Mouse (Mus musculus) thymus, adult 2 months (tissue): ENCODE results near the gene Plp1.

Source experiments
- CTCF ChIP-seq: fragments of 200-500 bp; IDR thresholded peaks from 2 replicates; pipeline ENCODE4 v1.5.1; 2012; ENCODE audit warnings: mild to moderate bottlenecking, control low read depth, low read length, moderate library complexity, borderline replicate concordance; ENCODE audit not compliant: control insufficient read depth, poor library complexity, insufficient read depth; ENCODE audit errors: extremely low read depth
- POLR2A ChIP-seq: fragments of 200-500 bp; IDR thresholded peaks from 2 replicates; pipeline ENCODE4 v1.6.1; 2012; ENCODE audit warnings: mild to moderate bottlenecking, low read length, control low read depth, moderate library complexity; ENCODE audit not compliant: control insufficient read depth, poor library complexity, insufficient read depth; ENCODE audit errors: extremely low read depth

DNA sequence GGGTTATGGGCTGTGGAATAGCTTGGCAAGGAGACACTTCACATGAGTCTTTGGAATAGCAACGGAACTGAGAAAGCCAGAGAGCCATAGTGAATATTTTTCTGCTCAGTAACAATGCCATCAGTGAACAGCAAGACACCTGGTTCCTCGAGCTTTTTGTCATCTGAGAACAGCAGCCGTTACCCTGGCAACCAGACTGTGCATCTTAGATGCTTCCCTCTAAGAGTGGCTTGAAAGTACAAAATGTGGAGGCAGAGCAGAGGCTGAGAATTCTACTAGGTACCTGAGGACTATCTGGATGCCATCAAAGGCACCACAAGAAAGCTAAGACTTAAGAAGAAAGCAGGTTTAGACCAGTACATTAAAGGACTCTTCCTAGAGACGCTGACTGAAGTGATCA is 2.5 kb downstream of the Plp1 start:
- TF ChIP-seq CTCF: no peak
- TF ChIP-seq POLR2A: no peak
